ENCODE assay signal across 26 mouse cellular contexts in genomic region chr8:95547931-95548330, GRCm38 (mm10). TPM values are rescaled to one million over a fixed set of nuclear protein-coding genes. Genes with fewer than 3 reads are reported as not detected.
A peak's percentile ranks its signal among the peaks of the same experiment; 100 is the strongest.
DNase-seq lines count a peak whose midpoint lies in the region; ATAC-seq and TF ChIP-seq lines count a peak whose summit lies in the region.
"Had no signal": no experiment of that assay in that cellular context is flagged by ENCODE, and none has a peak within 500 bp of the region (broad histone marks: within the 10 kb centered on the region; RNA-seq: fewer than 3 reads in every experiment).

No protein-coding gene starts in this region.

- 59% methylated on average over 8 of the region's 8 CpGs for WGBS in heart, embryonic 10.5 days
- WGBS in heart, embryonic 12.5 days = 57% methylated on average over 8 of the region's 8 CpGs
- 69% methylated on average over 8 of the region's 8 CpGs for WGBS in hindbrain, embryonic 10.5 days
- WGBS in hindbrain, embryonic 11.5 days = 71% methylated on average over 8 of the region's 8 CpGs
- 72% methylated on average over 8 of the region's 8 CpGs for WGBS in limb, embryonic 10.5 days

- in situ Hi-C loops in ES-E14 (cut with MboI; ENCODE audit: low sequenced_read_pairs in 2 of 2, unreplicated experiment in 2 of 2) = no loop called here

- H3K4me3 ChIP-seq in heart, embryonic 10.5 days = no peak overlapping the region
- H3K4me3 ChIP-seq in heart, embryonic 12.5 days = no peak overlapping the region
- no peak overlapping the region for H3K4me3 ChIP-seq in hindbrain, embryonic 10.5 days
- no peak overlapping the region for H3K4me3 ChIP-seq in hindbrain, embryonic 11.5 days (ENCODE audit: low read depth, low read length)
- H3K4me3 ChIP-seq in ES-E14 (ENCODE audit: insufficient read depth in 1 of 2, low read depth in 1 of 2, low read length in 2 of 2, poor library complexity in 1 of 2, severe bottlenecking in 1 of 2) = peak overlapping the region; percentile 45 to 46
- H3K4me3 ChIP-seq in limb, embryonic 10.5 days = no peak overlapping the region
- H3K4me3 ChIP-seq: hindbrain, embryonic 13.5 days had no signal

- H3K27me3 ChIP-seq in heart, embryonic 10.5 days (ENCODE audit: insufficient read depth, poor library complexity, severe bottlenecking) = no peaks in the 10 kb centered on the region
- no peaks in the 10 kb centered on the region for H3K27me3 ChIP-seq in heart, embryonic 12.5 days (replicated peaks)
- H3K27me3 ChIP-seq in hindbrain, embryonic 10.5 days (ENCODE audit: insufficient read depth, poor library complexity, severe bottlenecking) = no peaks in the 10 kb centered on the region
- no peaks in the 10 kb centered on the region for H3K27me3 ChIP-seq in hindbrain, embryonic 11.5 days (ENCODE audit: control insufficient read depth, insufficient read depth, low read length)
- no peaks in the 10 kb centered on the region for H3K27me3 ChIP-seq in limb, embryonic 10.5 days (ENCODE audit: low read depth, poor library complexity, severe bottlenecking)
- H3K27me3 ChIP-seq: hindbrain, embryonic 13.5 days had no signal

- no peak for ATAC-seq in heart, embryonic 12.5 days (ENCODE audit: insufficient number of reproducible peaks, low FRiP score)
- ATAC-seq in hindbrain, embryonic 11.5 days (ENCODE audit: low FRiP score) = no peak
- ATAC-seq: forebrain, embryonic 14.5 days; hindbrain, postnatal 0 days had no signal

- H3K27ac ChIP-seq in heart, embryonic 10.5 days = peak overlapping the region; percentile 62; the same call in 1 of the 2 replicates
- no peak overlapping the region for H3K27ac ChIP-seq in heart, embryonic 12.5 days (ENCODE audit: poor library complexity, severe bottlenecking)
- peak overlapping the region; percentile 59; the same call in 1 of the 2 replicates for H3K27ac ChIP-seq in hindbrain, embryonic 10.5 days
- no peak overlapping the region for H3K27ac ChIP-seq in hindbrain, embryonic 11.5 days (ENCODE audit: low read depth, low read length)
- H3K27ac ChIP-seq in ES-E14 (ENCODE audit: insufficient read depth, low read depth, low read length, poor library complexity, severe bottlenecking) = peak overlapping the region; percentile 19; the same call in 1 of the 2 replicates
- H3K27ac ChIP-seq in limb, embryonic 10.5 days = peak overlapping the region; percentile 53
- H3K27ac ChIP-seq: hindbrain, embryonic 13.5 days; hindbrain, postnatal 0 days had no signal

- intact Hi-C loops in left cerebral cortex, postnatal 25 days (cut with DNase I) = no loop called here

- H3K36me3 ChIP-seq in heart, embryonic 10.5 days = no peaks in the 10 kb centered on the region
- H3K36me3 ChIP-seq in heart, embryonic 12.5 days = no peaks in the 10 kb centered on the region
- H3K36me3 ChIP-seq in hindbrain, embryonic 10.5 days = no peaks in the 10 kb centered on the region
- no peaks in the 10 kb centered on the region for H3K36me3 ChIP-seq in hindbrain, embryonic 11.5 days (ENCODE audit: control insufficient read depth, insufficient read depth, low read length)
- no peaks in the 10 kb centered on the region for H3K36me3 ChIP-seq in ES-E14 (ENCODE audit: control insufficient read depth, insufficient read depth, low read length, poor library complexity, severe bottlenecking)
- H3K36me3 ChIP-seq in limb, embryonic 10.5 days = no peaks in the 10 kb centered on the region
- H3K36me3 ChIP-seq: hindbrain, embryonic 13.5 days had no signal

- peaks cover 26% of the 10 kb centered on the region for H3K4me1 ChIP-seq in heart, embryonic 10.5 days
- peaks cover 12% of the 10 kb centered on the region for H3K4me1 ChIP-seq in heart, embryonic 12.5 days (replicated peaks)
- H3K4me1 ChIP-seq in hindbrain, embryonic 10.5 days (replicated peaks) = peaks cover 38% of the 10 kb centered on the region
- H3K4me1 ChIP-seq in hindbrain, embryonic 11.5 days (replicated peaks; ENCODE audit: control insufficient read depth, insufficient read depth, low read length) = no peaks in the 10 kb centered on the region; the same call in 1 of the 2 replicates
- peaks cover 8 to 17% of the 10 kb centered on the region in 2 experiments; a peak in 2 of 4 replicates for H3K4me1 ChIP-seq in ES-E14 (ENCODE audit: control insufficient read depth in 2 of 2, insufficient read depth in 2 of 2, low read length in 2 of 2, poor library complexity in 1 of 2)
- H3K4me1 ChIP-seq in limb, embryonic 10.5 days = peaks cover 7% of the 10 kb centered on the region

- no peak overlapping the region for H3K9ac ChIP-seq in heart, embryonic 12.5 days
- H3K9ac ChIP-seq in hindbrain, embryonic 11.5 days (ENCODE audit: low read depth, low read length) = no peak overlapping the region
- H3K9ac ChIP-seq in ES-E14 (ENCODE audit: insufficient read depth, low read depth, low read length, poor library complexity, severe bottlenecking) = peak overlapping the region; percentile 52; the same call in 1 of the 2 replicates
- H3K9ac ChIP-seq: hindbrain, embryonic 13.5 days had no signal

- no peak for DNase-seq in heart, embryonic 10.5 days (ENCODE audit: low spot score)
- no peak for DNase-seq in hindbrain, embryonic 10.5 days (ENCODE audit: low spot score)
- DNase-seq in hindbrain, embryonic 11.5 days (ENCODE audit: low spot score) = no peak
- DNase-seq in ES-E14 (ENCODE audit: low read depth, low spot score) = no peak
- DNase-seq in limb, embryonic 10.5 days (ENCODE audit: low spot score) = peak; percentile 37
- DNase-seq in thymus, adult 18-20 months = no peak
- no peak for DNase-seq in left cerebral cortex, postnatal 25 days (ENCODE audit: low spot score in 2 of 2)
- DNase-seq: adrenal gland, postnatal 25 days; cerebellum, adult 18-20 months; cerebellum, adult 9-11 months; cerebellum, postnatal 36 days; gastrocnemius, postnatal 36 days; heart, adult 11 months; heart, postnatal 14 days; kidney, adult 11 months had no signal

- H3K4me2 ChIP-seq in heart, embryonic 12.5 days = no peak overlapping the region
- no peak overlapping the region for H3K4me2 ChIP-seq in hindbrain, embryonic 11.5 days (replicated peaks; ENCODE audit: low read depth, low read length)
- H3K4me2 ChIP-seq: heart, embryonic 11.5 days; hindbrain, embryonic 13.5 days had no signal

- H3K9me3 ChIP-seq in heart, embryonic 10.5 days = no peaks in the 10 kb centered on the region
- no peaks in the 10 kb centered on the region for H3K9me3 ChIP-seq in heart, embryonic 12.5 days (replicated peaks)
- no peaks in the 10 kb centered on the region for H3K9me3 ChIP-seq in hindbrain, embryonic 10.5 days
- no peaks in the 10 kb centered on the region for H3K9me3 ChIP-seq in hindbrain, embryonic 11.5 days (ENCODE audit: control insufficient read depth, low read length)
- H3K9me3 ChIP-seq in ES-E14 (ENCODE audit: control insufficient read depth, insufficient read depth, low read depth, low read length) = no peaks in the 10 kb centered on the region
- no peaks in the 10 kb centered on the region for H3K9me3 ChIP-seq in limb, embryonic 10.5 days (replicated peaks)
- H3K9me3 ChIP-seq: hindbrain, embryonic 13.5 days had no signal

TF ChIP-seq in ES-E14, 5 proteins besides CTCF, POLR2A, EP300 and RAD21:
- TF ChIP-seq ZNF384 (IDR thresholded peaks at IDR 0.05; ENCODE audit: low read depth, low read length) (no peak), HCFC1 (IDR thresholded peaks at IDR 0.05; ENCODE audit: borderline replicate concordance, insufficient read depth, low read length) (no peak), ZC3H11A (IDR thresholded peaks at IDR 0.05; ENCODE audit: borderline replicate concordance, low read depth, low read length) (no peak), MAFK (IDR thresholded peaks at IDR 0.05; ENCODE audit: insufficient read depth, low read depth, low read length) (no peak), CHD2 (IDR thresholded peaks at IDR 0.05; ENCODE audit: low read depth, low read length) (no peak)
TF ChIP-seq in ES-E14: peak in this region for 0.

RNA-seq across cellular contexts. Expression of gene Ccdc113, which starts 14.0 kb away (rescaled TPM):
- 1.4 and 2.2 TPM in 2 replicates for polyA plus RNA-seq in heart, embryonic 10.5 days (2016; fragmentation: Nextera tagmentation; extraction: Ambion mirVana)
- 3.2 and 3.7 TPM in 2 replicates for polyA plus RNA-seq in heart, embryonic 12.5 days (2016; fragmentation: Nextera tagmentation; extraction: Ambion mirVana)
- polyA plus RNA-seq in hindbrain, embryonic 10.5 days (2016; fragmentation: Nextera tagmentation; extraction: Ambion mirVana) = 0.98 and 2.6 TPM in 2 replicates
- polyA plus RNA-seq in hindbrain, embryonic 11.5 days (2014; fragmentation: Nextera tagmentation; extraction: Ambion mirVana) = 2.4 and 2.5 TPM in 2 replicates
- 1.1 and 1.4 TPM in 2 replicates for total RNA-seq in ES-E14 (2012; rRNA removed)
- 0.11 TPM in 1 of 2 replicates, not detected in the other for polyA plus RNA-seq in limb, embryonic 10.5 days (2016; fragmentation: Nextera tagmentation; extraction: Ambion mirVana)
- total RNA-seq in left cerebral cortex, postnatal 25 days (2021) = 1 to 10 TPM; 2.0 to 2.2 TPM
- total RNA-seq: gastrocnemius, adult 8-10 months; gastrocnemius, postnatal 36 days; heart, postnatal 14 days; MEL had no signal
- polyA plus RNA-seq: adrenal gland, adult 2 months; C2C12 had no signal

RNA-seq across cellular contexts. Expression of gene Prss54, which starts 28.2 kb away (rescaled TPM):
- polyA plus RNA-seq in heart, embryonic 10.5 days (2016; fragmentation: Nextera tagmentation; extraction: Ambion mirVana) = not detected in 2 replicates
- polyA plus RNA-seq in heart, embryonic 12.5 days (2016; fragmentation: Nextera tagmentation; extraction: Ambion mirVana) = not detected in 2 replicates
- not detected in 2 replicates for polyA plus RNA-seq in hindbrain, embryonic 10.5 days (2016; fragmentation: Nextera tagmentation; extraction: Ambion mirVana)
- not detected in 2 replicates for polyA plus RNA-seq in hindbrain, embryonic 11.5 days (2014; fragmentation: Nextera tagmentation; extraction: Ambion mirVana)
- not detected in 2 replicates for total RNA-seq in ES-E14 (2012; rRNA removed)
- polyA plus RNA-seq in limb, embryonic 10.5 days (2016; fragmentation: Nextera tagmentation; extraction: Ambion mirVana) = not detected in 2 replicates
- total RNA-seq in left cerebral cortex, postnatal 25 days (2021) = not detected
- total RNA-seq: adrenal gland, adult 2 months; adrenal gland, postnatal 25 days; gastrocnemius, adult 8-10 months; gastrocnemius, postnatal 36 days; heart, postnatal 14 days; hindbrain, postnatal 0 days; MEL had no signal
- polyA plus RNA-seq: adrenal gland, adult 2 months; C2C12; embryonic facial prominence, embryonic 14.5 days; forebrain, embryonic 14.5 days; heart, embryonic 11.5 days; hindbrain, embryonic 13.5 days; hindbrain, postnatal 0 days; intestine, embryonic 14.5 days had no signal

RNA-seq across cellular contexts. Expression of gene Csnk2a2, which starts 58.1 kb away (rescaled TPM):
- 7.4 and 11.5 TPM in 2 replicates for polyA plus RNA-seq in heart, embryonic 10.5 days (2016; fragmentation: Nextera tagmentation; extraction: Ambion mirVana)
- 8.2 and 8.7 TPM in 2 replicates for polyA plus RNA-seq in heart, embryonic 12.5 days (2016; fragmentation: Nextera tagmentation; extraction: Ambion mirVana)
- polyA plus RNA-seq in hindbrain, embryonic 10.5 days (2016; fragmentation: Nextera tagmentation; extraction: Ambion mirVana) = 10.4 and 12.4 TPM in 2 replicates
- 14.2 and 19.1 TPM in 2 replicates for polyA plus RNA-seq in hindbrain, embryonic 11.5 days (2014; fragmentation: Nextera tagmentation; extraction: Ambion mirVana)
- total RNA-seq in ES-E14 (2012; rRNA removed) = 40.2 and 52.4 TPM in 2 replicates
- 14.0 and 16.4 TPM in 2 replicates for polyA plus RNA-seq in limb, embryonic 10.5 days (2016; fragmentation: Nextera tagmentation; extraction: Ambion mirVana)
- total RNA-seq in left cerebral cortex, postnatal 25 days (2021) = 10 to 100 TPM; 92.1 to 99.1 TPM

Comparison
In these comparisons a context has a peak if more than half of its experiments do, and no peak if none do; other contexts are left out.
1. H3K27ac ChIP-seq: peak in heart, embryonic 10.5 days (single experiment), hindbrain, embryonic 10.5 days (single experiment), ES-E14 (single experiment) and limb, embryonic 10.5 days (single experiment); none in heart, embryonic 12.5 days (single experiment) and hindbrain, embryonic 11.5 days (single experiment).
2. H3K4me3 ChIP-seq: peak in ES-E14 (2 of 2); none in heart, embryonic 10.5 days (single experiment), heart, embryonic 12.5 days (single experiment), hindbrain, embryonic 10.5 days (single experiment), hindbrain, embryonic 11.5 days (single experiment) and limb, embryonic 10.5 days (single experiment).